Mouse (Mus musculus) kidney, postnatal 0 days (tissue): ENCODE results near the gene Alox12e. TPM values are rescaled to one million over a fixed set of nuclear protein-coding genes. Genes with fewer than 3 reads are reported as not detected.

Source experiments
- ATAC-seq: fragments of 200-750 bp; cut with Nextera tagmentation; replicated peaks from 2 replicates; pipeline ENCODE4 v1.8.0; 2017; ENCODE audit warnings: low read depth, moderate number of reproducible peaks, moderate TSS enrichment, moderate library complexity; ENCODE audit not compliant: low FRiP score
- DNase-seq: peaks from one replicate; pipeline ENCODE4 v3.0.0-alpha.2; 2016; ENCODE audit warnings: low spot score
- H3K27ac ChIP-seq: fragments of 300-500 bp; sonication (generic); 2 replicates; pipeline ENCODE4 v1.5.1; 2014; ENCODE audit warnings: mild to moderate bottlenecking
- H3K27me3 ChIP-seq: fragments of 300-500 bp; sonication (generic); 2 replicates; pipeline ENCODE4 v1.6.1; 2014; ENCODE audit warnings: low read length, mixed read lengths; ENCODE audit not compliant: insufficient read depth
- H3K36me3 ChIP-seq: fragments of 300-500 bp; sonication (generic); 2 replicates; pipeline ENCODE4 v1.6.1; 2014; ENCODE audit warnings: low read length, mixed read lengths; ENCODE audit not compliant: insufficient read depth
- H3K4me1 ChIP-seq: fragments of 300-500 bp; sonication (generic); replicated peaks from 2 replicates; pipeline ENCODE4 v1.6.1; 2014; ENCODE audit warnings: antibody characterized with exemption, low read length, mixed read lengths; ENCODE audit not compliant: insufficient read depth
- H3K4me2 ChIP-seq: fragments of 300-500 bp; sonication (generic); 2 replicates; pipeline ENCODE4 v1.6.1; 2014; ENCODE audit warnings: mild to moderate bottlenecking, low read length, moderate library complexity, mixed read lengths
- H3K4me3 ChIP-seq: fragments of 300-500 bp; sonication (generic); replicated peaks from 2 replicates; pipeline ENCODE4 v1.5.1; 2014; ENCODE audit warnings: low read depth, low read length
- H3K9ac ChIP-seq: fragments of 300-500 bp; sonication (generic); 2 replicates; pipeline ENCODE4 v1.6.1; 2014; ENCODE audit warnings: low read depth, low read length
- H3K9me3 ChIP-seq: fragments of 300-500 bp; sonication (generic); replicated peaks from 2 replicates; pipeline ENCODE4 v1.6.1; 2016; ENCODE audit warnings: low read length, inconsistent platforms, mixed read lengths
- CTCF ChIP-seq: IDR thresholded peaks from 2 replicates; pipeline ENCODE4 v1.5.1; 2016; ENCODE audit warnings: antibody characterized with exemption, low read depth, mild to moderate bottlenecking, moderate library complexity
- WGBS: fragments of 180-500 bp; shearing (Covaris S2); extraction: QIAGEN DNeasy Blood & Tissue Kit; methylation state at CpG from one replicate; pipeline ENCODE4 v1.1.7; 2014; 5-methylcytosine and 5-hydroxymethylcytosine counted together
- polyA plus RNA-seq: library from polyadenylated mRNA; unstranded; fragments of >200 nt; fragmentation: Nextera tagmentation; extraction: Ambion mirVana; gene quantifications from 2 replicates; pipeline ENCODE4 v1.2.1, GENCODE M21; 2015

Alox12e gene
- polyA plus RNA-seq, 1 experiment from 2014 or later, result 0.16 TPM

DNA sequence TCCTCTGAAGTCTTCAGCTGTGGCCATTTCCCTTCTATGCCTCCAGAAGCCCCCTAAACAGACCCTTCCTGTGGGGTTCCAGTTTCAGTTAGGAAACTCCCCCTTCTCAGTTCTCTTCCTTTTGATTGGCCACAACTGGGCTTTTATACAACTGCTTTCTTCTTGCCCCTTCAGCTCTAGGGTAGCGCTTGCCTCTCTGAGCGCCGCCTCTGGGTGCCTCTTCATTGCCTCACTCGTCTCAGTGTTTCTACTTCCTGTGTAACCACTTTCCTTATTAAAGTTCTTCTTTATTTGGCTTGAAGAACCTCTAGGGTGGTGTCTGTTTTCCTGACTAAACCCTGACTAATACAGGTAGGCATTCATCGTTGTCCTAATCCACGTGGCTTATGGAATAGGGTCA, 31.2 kb downstream of the Alox12e start:
- no peak overlapping the region for H3K4me3 ChIP-seq
- TF ChIP-seq CTCF, result no peak
- DNase-seq, result no peak
- H3K9me3 ChIP-seq, result no peaks in the 10 kb centered on the region
- 84% methylated on average over 6 of the region's 6 CpGs for WGBS
- no peak overlapping the region for H3K27ac ChIP-seq
- no peak for ATAC-seq
- no peak overlapping the region for H3K9ac ChIP-seq
- H3K4me2 ChIP-seq, result no peak overlapping the region
- no peaks in the 10 kb centered on the region for H3K27me3 ChIP-seq
- H3K4me1 ChIP-seq, result no peaks in the 10 kb centered on the region
- H3K36me3 ChIP-seq, result no peaks in the 10 kb centered on the region

DNA sequence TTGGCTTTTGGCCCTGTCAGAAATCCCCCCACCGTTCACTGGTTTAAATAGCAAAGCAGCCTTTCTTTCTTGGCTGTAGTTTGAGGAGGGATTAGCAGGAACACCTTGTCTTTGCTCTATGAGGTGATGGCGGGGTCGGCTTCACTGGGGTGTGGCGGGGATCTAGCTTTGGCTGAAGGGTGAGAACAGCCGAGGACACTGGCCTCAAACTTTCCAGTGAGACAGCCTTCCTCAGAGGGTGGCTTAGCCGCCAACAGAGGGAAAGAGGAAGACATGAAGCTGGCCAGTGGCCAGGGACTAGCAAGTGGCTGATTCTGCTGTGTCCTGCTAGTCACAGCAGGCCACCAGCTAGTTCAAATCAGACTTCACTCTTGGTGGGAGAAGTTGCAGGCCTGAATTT, 33.2 kb downstream of the Alox12e start:
- no peaks in the 10 kb centered on the region for H3K36me3 ChIP-seq
- H3K27me3 ChIP-seq, result no peaks in the 10 kb centered on the region
- DNase-seq (no peak), ATAC-seq (no peak)
- H3K9me3 ChIP-seq, result no peaks in the 10 kb centered on the region
- H3K27ac ChIP-seq, result no peak overlapping the region
- no peak overlapping the region for H3K9ac ChIP-seq
- TF ChIP-seq CTCF, result no peak
- 49% methylated on average over 6 of the region's 6 CpGs for WGBS
- no peaks in the 10 kb centered on the region for H3K4me1 ChIP-seq
- H3K4me3 ChIP-seq, result no peak overlapping the region
- no peak overlapping the region for H3K4me2 ChIP-seq

DNA sequence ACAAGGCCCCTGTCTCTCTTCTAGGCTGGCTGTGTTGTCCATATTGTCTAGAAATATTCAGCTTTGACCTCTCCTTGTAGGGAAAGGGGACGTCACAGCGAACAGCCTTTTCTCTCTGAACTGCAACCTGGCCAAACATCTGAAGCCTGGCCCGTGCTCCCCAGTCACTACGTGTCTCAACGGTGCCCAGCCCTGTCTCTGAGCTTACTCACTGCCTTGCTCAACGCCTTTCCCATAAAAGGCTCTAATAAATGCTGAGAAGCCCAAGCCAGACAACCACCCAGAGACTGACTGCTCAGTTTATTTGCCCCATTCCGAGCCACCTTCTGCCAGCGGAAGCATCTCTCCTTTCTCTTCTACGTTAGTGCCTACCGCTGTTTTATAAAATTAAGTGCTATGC, 34.3 kb downstream of the Alox12e start:
- H3K36me3 ChIP-seq, result no peaks in the 10 kb centered on the region
- no peak for ATAC-seq
- no peak overlapping the region for H3K4me2 ChIP-seq
- no peak overlapping the region for H3K9ac ChIP-seq
- no peak overlapping the region for H3K27ac ChIP-seq
- no peak for TF ChIP-seq CTCF
- no peaks in the 10 kb centered on the region for H3K27me3 ChIP-seq
- no peak for DNase-seq
- WGBS, result 80% methylated on average over 10 of the region's 10 CpGs
- no peak overlapping the region for H3K4me3 ChIP-seq
- no peaks in the 10 kb centered on the region for H3K4me1 ChIP-seq
- no peaks in the 10 kb centered on the region for H3K9me3 ChIP-seq

DNA sequence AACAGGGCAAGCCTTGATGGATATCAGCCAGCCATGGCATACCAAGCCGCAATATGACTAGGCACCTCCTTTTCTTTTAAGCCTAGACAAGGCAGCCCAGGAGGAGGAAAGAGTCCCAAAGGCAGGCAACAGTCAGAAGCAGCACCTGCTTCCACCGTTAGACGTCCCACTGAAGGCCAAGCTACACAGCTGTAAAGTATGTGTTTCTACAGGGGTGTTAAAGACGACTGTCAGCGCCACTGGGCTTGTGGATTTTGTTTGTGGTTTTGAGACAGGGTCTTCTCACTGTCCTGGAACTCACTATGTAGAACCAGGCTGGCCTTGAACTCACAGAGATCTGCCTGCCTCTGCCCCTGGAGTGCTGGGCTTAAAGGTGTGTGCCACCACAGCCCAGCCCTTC, 36.7 kb downstream of the Alox12e start:
- Histone ChIP-seq H3K27ac (no peak overlapping the region), H3K9me3 (no peaks in the 10 kb centered on the region), H3K36me3 (no peaks in the 10 kb centered on the region), H3K4me2 (no peak overlapping the region), H3K27me3 (no peaks in the 10 kb centered on the region), H3K4me3 (no peak overlapping the region), H3K4me1 (no peaks in the 10 kb centered on the region), H3K9ac (no peak overlapping the region)
- no peak for DNase-seq
- TF ChIP-seq CTCF, result no peak
- WGBS, result 74% methylated on average over 5 of the region's 5 CpGs
- no peak for ATAC-seq

- Histone ChIP-seq H3K9me3 (no peaks in the 10 kb centered on the region), H3K36me3 (no peaks in the 10 kb centered on the region), H3K27ac (no peak overlapping the region), H3K27me3 (no peaks in the 10 kb centered on the region), H3K4me1 (no peaks in the 10 kb centered on the region), H3K9ac (no peak overlapping the region), H3K4me2 (no peak overlapping the region), H3K4me3 (no peak overlapping the region)
- ATAC-seq (no peak), DNase-seq (peak; percentile 32)
- TF ChIP-seq CTCF, result no peak
- WGBS, result 72% methylated on average over 3 of the region's 3 CpGs
Measured at GRCm38 (mm10) chr11:70284757-70285156, 37.7 kb downstream of the Alox12e start.

- Histone ChIP-seq H3K36me3 (no peaks in the 10 kb centered on the region), H3K9me3 (no peaks in the 10 kb centered on the region), H3K27me3 (no peaks in the 10 kb centered on the region), H3K4me1 (no peaks in the 10 kb centered on the region), H3K27ac (no peak overlapping the region), H3K4me2 (no peak overlapping the region), H3K9ac (no peak overlapping the region), H3K4me3 (no peak overlapping the region)
- ATAC-seq (no peak), DNase-seq (no peak)
- no peak for TF ChIP-seq CTCF
- WGBS, result 60% methylated on average over 4 of the region's 4 CpGs
Measured at GRCm38 (mm10) chr11:70283666-70284065, 38.8 kb downstream of the Alox12e start.

DNA sequence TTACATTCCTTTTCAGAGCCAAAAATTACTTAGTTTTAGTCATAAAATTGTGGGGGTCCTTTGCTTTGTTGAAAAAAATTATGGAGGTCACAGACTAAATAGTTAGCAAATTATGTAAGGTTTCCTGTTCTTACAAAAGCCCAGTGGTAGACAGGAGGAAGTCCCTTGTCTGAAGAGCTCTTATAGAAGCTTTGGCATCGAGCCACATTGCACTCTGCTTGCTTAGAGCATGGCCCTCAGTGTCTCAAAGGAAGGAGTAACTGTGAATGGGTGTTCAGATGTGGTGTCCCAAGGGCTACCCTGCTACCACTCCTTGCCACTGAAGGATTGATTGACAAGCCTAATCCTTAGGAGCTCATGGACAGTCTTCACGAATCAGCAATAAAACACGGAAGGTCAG, 42.0 kb downstream of the Alox12e start:
- no peak overlapping the region for H3K4me2 ChIP-seq
- H3K27ac ChIP-seq, result no peak overlapping the region
- H3K9ac ChIP-seq, result no peak overlapping the region
- H3K36me3 ChIP-seq, result no peaks in the 10 kb centered on the region
- ATAC-seq (no peak), DNase-seq (peak; percentile 75)
- no peaks in the 10 kb centered on the region for H3K4me1 ChIP-seq
- WGBS, result 54% methylated on average over 3 of the region's 3 CpGs
- H3K9me3 ChIP-seq, result no peaks in the 10 kb centered on the region
- H3K4me3 ChIP-seq, result no peak overlapping the region
- TF ChIP-seq CTCF, result no peak
- H3K27me3 ChIP-seq, result no peaks in the 10 kb centered on the region
